Mouse (Mus musculus): Measurements from ENCODE around the gene Xpot. TPM values are rescaled to one million over a fixed set of nuclear protein-coding genes. Genes with fewer than 3 reads are reported as not detected.

Gene Xpot
- polyA plus RNA-seq, 1 experiment: 39.0 TPM

Other genes with a start within 250 kb of the Xpot start
- gene Rassf3, start 150.0 kb downstream of the Xpot start, polyA plus RNA-seq (2012; rRNA removed): 31.0 and 39.3 TPM in 2 replicates
- gene Tbk1, start 39.5 kb downstream of the Xpot start, polyA plus RNA-seq (2012; rRNA removed): 11.0 and 21.2 TPM in 2 replicates
- 0.16 and 0.29 TPM in 2 replicates for gene D930020B18Rik, start 15.3 kb upstream of the Xpot start, polyA plus RNA-seq (2012; rRNA removed)
- 4.0 and 5.2 TPM in 2 replicates for gene BC048403, start 113.6 kb upstream of the Xpot start, polyA plus RNA-seq (2012; rRNA removed)

Measured in large intestine, adult 2 months (tissue).